18 mouse cellular contexts compared by ENCODE assay signal in genomic region chr4:62634840-62635239, GRCm38 (mm10).
DNase-seq lines count a peak whose midpoint lies in the region; ATAC-seq and TF ChIP-seq lines count a peak whose summit lies in the region.
"Had no signal": no experiment of that assay in that cellular context is flagged by ENCODE, and none has a peak within 500 bp of the region (broad histone marks: within the 10 kb centered on the region; RNA-seq: fewer than 3 reads in every experiment).

No protein-coding gene starts in this region.

- no peak for DNase-seq in spleen, adult 2 months (ENCODE audit: low read depth in 1 of 2, low spot score in 2 of 2)
- DNase-seq in spleen, adult 12 weeks (ENCODE audit: low spot score), result no peak
- DNase-seq in yolk sac, embryonic 10.5 days (ENCODE audit: low spot score), result peak; percentile 89
- DNase-seq in layer of hippocampus, postnatal 14 days (ENCODE audit: low spot score in 2 of 2), result no peak
- DNase-seq: cerebellum, adult 9-10 months; gastrocnemius, postnatal 10 days; kidney, postnatal 14 days; layer of hippocampus, adult 9-11 months; lung, postnatal 36 days; right cerebral cortex, postnatal 25 days had no signal

- TF ChIP-seq POLR2A in spleen, adult 2 months (IDR thresholded peaks at IDR 0.05; ENCODE audit: low read depth, low read length), result no peak

- peaks cover 6% of the 10 kb centered on the region for H3K27me3 ChIP-seq in heart, embryonic 16.5 days (ENCODE audit: control insufficient read depth, insufficient read depth, low read length)
- H3K27me3 ChIP-seq in heart, embryonic 11.5 days (ENCODE audit: control insufficient read depth, insufficient read depth, low read length), result peaks cover 18% of the 10 kb centered on the region; the same call in 1 of the 2 replicates
- H3K27me3 ChIP-seq in spleen, adult 2 months (ENCODE audit: control insufficient read depth, insufficient read depth, low read length), result no peaks in the 10 kb centered on the region
- no peaks in the 10 kb centered on the region for H3K27me3 ChIP-seq in liver, embryonic 15.5 days
- H3K27me3 ChIP-seq: embryonic facial prominence, embryonic 12.5 days; hindbrain, embryonic 12.5 days; limb, embryonic 13.5 days; neural tube, embryonic 12.5 days had no signal

- peaks cover 31% of the 10 kb centered on the region for H3K4me1 ChIP-seq in heart, embryonic 16.5 days (ENCODE audit: control insufficient read depth, insufficient read depth, low read length)
- H3K4me1 ChIP-seq in heart, embryonic 11.5 days (ENCODE audit: control insufficient read depth, insufficient read depth, low read length), result peaks cover 32% of the 10 kb centered on the region
- H3K4me1 ChIP-seq in spleen, adult 2 months (ENCODE audit: control insufficient read depth, insufficient read depth, insufficient read length), result peaks cover 29% of the 10 kb centered on the region; the same call in 1 of the 2 replicates
- peaks cover 11% of the 10 kb centered on the region for H3K4me1 ChIP-seq in liver, embryonic 15.5 days (replicated peaks)

- peak overlapping the region; percentile 18; the same call in 1 of the 2 replicates for H3K27ac ChIP-seq in heart, embryonic 16.5 days (ENCODE audit: low read length)
- no peak overlapping the region for H3K27ac ChIP-seq in heart, embryonic 11.5 days (ENCODE audit: low read depth, low read length)
- H3K27ac ChIP-seq in spleen, adult 2 months (ENCODE audit: insufficient read depth, low read length), result peak overlapping the region; percentile 71
- H3K27ac ChIP-seq in liver, embryonic 15.5 days (replicated peaks), result peak overlapping the region; percentile 41; the same call in 1 of the 2 replicates
- H3K27ac ChIP-seq: hindbrain, embryonic 12.5 days; limb, embryonic 13.5 days; neural tube, embryonic 12.5 days had no signal

- no peak for TF ChIP-seq CTCF in spleen, adult 2 months (IDR thresholded peaks at IDR 0.05; ENCODE audit: extremely low read depth, insufficient read depth, insufficient read length, insufficient replicate concordance)

- no peak overlapping the region for H3K9ac ChIP-seq in heart, embryonic 16.5 days (ENCODE audit: low read length)
- H3K9ac ChIP-seq in heart, embryonic 11.5 days (ENCODE audit: low read depth, low read length), result no peak overlapping the region; the same call in 1 of the 2 replicates
- no peak overlapping the region for H3K9ac ChIP-seq in liver, embryonic 15.5 days
- H3K9ac ChIP-seq: embryonic facial prominence, embryonic 12.5 days; heart, embryonic 15.5 days; hindbrain, embryonic 12.5 days; limb, embryonic 13.5 days; neural tube, embryonic 12.5 days had no signal

- no peak for ATAC-seq in heart, embryonic 16.5 days (replicated peaks; ENCODE audit: extremely low read depth, insufficient read depth, low FRiP score)
- ATAC-seq in heart, embryonic 11.5 days (replicated peaks; ENCODE audit: insufficient number of reproducible peaks, low FRiP score, low TSS enrichment), result no peak
- peak; percentile 77 for ATAC-seq in liver, embryonic 15.5 days (ENCODE audit: insufficient read depth)

- WGBS in heart, embryonic 16.5 days, result 39% methylated on average over 2 of the region's 2 CpGs
- 42% methylated on average over 2 of the region's 2 CpGs for WGBS in heart, embryonic 11.5 days (ENCODE audit: insufficient replicate concordance)
- 75% methylated on average over 2 of the region's 2 CpGs for WGBS in spleen, adult 2 months
- WGBS in liver, embryonic 15.5 days (ENCODE audit: insufficient replicate concordance), result 56% methylated on average over 2 of the region's 2 CpGs

- H3K4me2 ChIP-seq in heart, embryonic 16.5 days (ENCODE audit: low read depth, low read length), result no peak overlapping the region
- no peak overlapping the region for H3K4me2 ChIP-seq in heart, embryonic 11.5 days
- no peak overlapping the region; the same call in 1 of the 2 replicates for H3K4me2 ChIP-seq in liver, embryonic 15.5 days
- H3K4me2 ChIP-seq: embryonic facial prominence, embryonic 12.5 days; heart, embryonic 15.5 days; hindbrain, embryonic 12.5 days; limb, embryonic 13.5 days; neural tube, embryonic 12.5 days had no signal

- H3K36me3 ChIP-seq in heart, embryonic 16.5 days (ENCODE audit: control insufficient read depth, insufficient read depth), result peaks cover 2% of the 10 kb centered on the region; the same call in 1 of the 2 replicates
- H3K36me3 ChIP-seq in heart, embryonic 11.5 days (ENCODE audit: control insufficient read depth, insufficient read depth, low read length), result no peaks in the 10 kb centered on the region
- H3K36me3 ChIP-seq in spleen, adult 2 months (ENCODE audit: control insufficient read depth, insufficient read depth, low read length), result 0 out of 2 replicates have a peak, but pooled peaks cover 1% of the 10 kb centered on the region
- no peaks in the 10 kb centered on the region for H3K36me3 ChIP-seq in liver, embryonic 15.5 days (replicated peaks)
- H3K36me3 ChIP-seq: embryonic facial prominence, embryonic 12.5 days; heart, embryonic 15.5 days; limb, embryonic 13.5 days had no signal

- no peaks in the 10 kb centered on the region for H3K9me3 ChIP-seq in heart, embryonic 16.5 days (replicated peaks; ENCODE audit: control insufficient read depth, low read length)
- H3K9me3 ChIP-seq in heart, embryonic 11.5 days (replicated peaks; ENCODE audit: control insufficient read depth, low read length), result no peaks in the 10 kb centered on the region
- H3K9me3 ChIP-seq in liver, embryonic 15.5 days (replicated peaks), result no peaks in the 10 kb centered on the region
- H3K9me3 ChIP-seq: embryonic facial prominence, embryonic 12.5 days; heart, embryonic 15.5 days; hindbrain, embryonic 12.5 days; limb, embryonic 13.5 days; neural tube, embryonic 12.5 days had no signal

- H3K4me3 ChIP-seq in heart, embryonic 16.5 days (ENCODE audit: low read length), result no peak overlapping the region
- no peak overlapping the region for H3K4me3 ChIP-seq in heart, embryonic 11.5 days (ENCODE audit: low read depth, low read length)
- H3K4me3 ChIP-seq in spleen, adult 2 months (ENCODE audit: extremely low read depth, insufficient read depth, insufficient read length), result peak overlapping the region; percentile 65
- H3K4me3 ChIP-seq in liver, embryonic 15.5 days (replicated peaks), result no peak overlapping the region
- H3K4me3 ChIP-seq: embryonic facial prominence, embryonic 12.5 days; heart, embryonic 15.5 days; hindbrain, embryonic 12.5 days; limb, embryonic 13.5 days; neural tube, embryonic 12.5 days had no signal
